Mouse (Mus musculus): ENCODE results near the gene Kmt2b. TPM values are rescaled to one million over a fixed set of nuclear protein-coding genes. Genes with fewer than 3 reads are reported as not detected.

Kmt2b gene
- 14.4 TPM for polyA plus RNA-seq (2012; fragmentation: generic; extraction: Trizol)
- long read RNA-seq, experiment 1, partial matches to known transcripts: 3 of 3 reads
- long read RNA-seq, experiment 1, other reads (novel, unspliced or antisense): 0 of 3 reads
- long read RNA-seq, experiment 2, partial matches to known transcripts: 4 of 5 reads
- long read RNA-seq, experiment 2, other reads (novel, unspliced or antisense): 1 of 5 reads

- TF ChIP-seq MYOD1 (IDR thresholded peaks at IDR 0.05; ENCODE audit: control insufficient read depth, insufficient read length, low read depth) (no peak), CTCF (IDR thresholded peaks at IDR 0.05; ENCODE audit: control insufficient read depth, insufficient read depth, insufficient read length) (no peak), MAX (IDR thresholded peaks at IDR 0.05) (no peak), CEBPB (IDR thresholded peaks at IDR 0.05; ENCODE audit: low read depth) (no peak), USF1 (IDR thresholded peaks at IDR 0.05; ENCODE audit: low read depth) (no peak), MYOG (IDR thresholded peaks at IDR 0.05; ENCODE audit: control insufficient read depth, extremely low read depth, insufficient read length) (no peak), FOSL1 (IDR thresholded peaks at IDR 0.05; ENCODE audit: insufficient read depth, low read length, poor library complexity, severe bottlenecking) (no peak)
- Histone ChIP-seq H3K79me3 (ENCODE audit: low read depth) (peaks cover 20% of the 10 kb centered on the region), H3K27me3 (ENCODE audit: control insufficient read depth, insufficient read depth, insufficient read length) (no peaks in the 10 kb centered on the region), H3K36me3 (ENCODE audit: control insufficient read depth, insufficient read depth) (peaks cover 24% of the 10 kb centered on the region), H3K4me3 (ENCODE audit: insufficient read depth, poor library complexity, severe bottlenecking) (peak within 1 kb of the TSS; percentile 75), H3ac (ENCODE audit: control insufficient read depth, insufficient read length, low read depth) (peak within 1 kb of the TSS; percentile 98), H3K79me2 (ENCODE audit: control insufficient read depth, insufficient read depth) (peaks cover 44% of the 10 kb centered on the region)
Observed at GRCm38 (mm10) chr7:30588676-30589434, at the start of gene Kmt2b. Gene Kmt2b (minus strand): TSS chr7:30588726.

DNA sequence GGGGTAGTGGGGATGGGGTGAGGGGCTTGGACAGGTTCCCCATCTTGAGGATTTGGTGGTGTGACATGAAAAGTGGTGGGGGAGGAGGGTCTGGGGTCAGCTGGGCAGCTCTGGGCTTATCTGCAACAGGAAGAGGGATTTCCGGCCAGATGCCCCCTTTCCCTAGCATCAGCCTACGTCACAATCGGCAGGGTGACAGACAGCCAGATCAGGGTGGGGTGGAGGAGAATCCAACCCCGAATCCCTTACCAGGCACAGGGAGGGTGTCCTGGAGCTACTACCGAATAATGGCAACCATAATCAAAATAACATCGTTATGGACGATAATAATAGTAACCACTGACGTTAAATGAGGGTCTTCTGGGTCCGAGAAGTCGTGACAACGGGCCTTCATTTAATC lies 47.9 kb upstream of the Kmt2b start:
- H3ac ChIP-seq (ENCODE audit: control insufficient read depth, insufficient read length, low read depth): no peak overlapping the region
- H3K79me2 ChIP-seq (ENCODE audit: control insufficient read depth, insufficient read depth): no peaks in the 10 kb centered on the region
- peaks cover 4% of the 10 kb centered on the region for H3K36me3 ChIP-seq (ENCODE audit: control insufficient read depth, insufficient read depth)
- no peak overlapping the region for H3K4me3 ChIP-seq (ENCODE audit: insufficient read depth, poor library complexity, severe bottlenecking)
- no peak for TF ChIP-seq FOSL1 (IDR thresholded peaks at IDR 0.05; ENCODE audit: insufficient read depth, low read length, poor library complexity, severe bottlenecking)
- TF ChIP-seq USF1 (IDR thresholded peaks at IDR 0.05; ENCODE audit: low read depth): no peak
- TF ChIP-seq CEBPB (IDR thresholded peaks at IDR 0.05; ENCODE audit: low read depth): no peak
- no peak for TF ChIP-seq MAX (IDR thresholded peaks at IDR 0.05)
- no peak for TF ChIP-seq MYOG (IDR thresholded peaks at IDR 0.05; ENCODE audit: control insufficient read depth, extremely low read depth, insufficient read length)
- TF ChIP-seq MYOD1 (IDR thresholded peaks at IDR 0.05; ENCODE audit: control insufficient read depth, insufficient read length, low read depth): no peak
- no peak for TF ChIP-seq CTCF (IDR thresholded peaks at IDR 0.05; ENCODE audit: control insufficient read depth, insufficient read depth, insufficient read length)
- H3K27me3 ChIP-seq (ENCODE audit: control insufficient read depth, insufficient read depth, insufficient read length): peaks cover 43% of the 10 kb centered on the region
- H3K79me3 ChIP-seq (ENCODE audit: low read depth): no peaks in the 10 kb centered on the region

GRCm38 (mm10) chr7:30635752-30636151 lies 47.2 kb upstream of the Kmt2b start, which contains the start of gene Etv2:
Gene Etv2 (minus strand): TSS chr7:30635852.
- Histone ChIP-seq H3ac (ENCODE audit: control insufficient read depth, insufficient read length, low read depth) (no peak within 1 kb of the TSS), H3K4me3 (ENCODE audit: insufficient read depth, poor library complexity, severe bottlenecking) (no peak within 1 kb of the TSS), H3K79me2 (ENCODE audit: control insufficient read depth, insufficient read depth) (no peaks in the 10 kb centered on the region), H3K36me3 (ENCODE audit: control insufficient read depth, insufficient read depth) (no peaks in the 10 kb centered on the region), H3K27me3 (ENCODE audit: control insufficient read depth, insufficient read depth, insufficient read length) (peaks cover 47% of the 10 kb centered on the region), H3K79me3 (ENCODE audit: low read depth) (no peaks in the 10 kb centered on the region)
- TF ChIP-seq CEBPB (IDR thresholded peaks at IDR 0.05; ENCODE audit: low read depth): no peak
- TF ChIP-seq FOSL1 (IDR thresholded peaks at IDR 0.05; ENCODE audit: insufficient read depth, low read length, poor library complexity, severe bottlenecking): no peak
- TF ChIP-seq MYOG (IDR thresholded peaks at IDR 0.05; ENCODE audit: control insufficient read depth, extremely low read depth, insufficient read length): no peak
- TF ChIP-seq MYOD1 (IDR thresholded peaks at IDR 0.05; ENCODE audit: control insufficient read depth, insufficient read length, low read depth): no peak
- no peak for TF ChIP-seq USF1 (IDR thresholded peaks at IDR 0.05; ENCODE audit: low read depth)
- no peak for TF ChIP-seq CTCF (IDR thresholded peaks at IDR 0.05; ENCODE audit: control insufficient read depth, insufficient read depth, insufficient read length)
- no peak for TF ChIP-seq MAX (IDR thresholded peaks at IDR 0.05)

- H3ac ChIP-seq (ENCODE audit: control insufficient read depth, insufficient read length, low read depth): no peak overlapping the region
- no peak overlapping the region for H3K4me3 ChIP-seq (ENCODE audit: insufficient read depth, poor library complexity, severe bottlenecking)
- no peaks in the 10 kb centered on the region for H3K79me2 ChIP-seq (ENCODE audit: control insufficient read depth, insufficient read depth)
- peaks cover 49% of the 10 kb centered on the region for H3K27me3 ChIP-seq (ENCODE audit: control insufficient read depth, insufficient read depth, insufficient read length)
- TF ChIP-seq MAX (IDR thresholded peaks at IDR 0.05) (no peak), CTCF (IDR thresholded peaks at IDR 0.05; ENCODE audit: control insufficient read depth, insufficient read depth, insufficient read length) (no peak), FOSL1 (IDR thresholded peaks at IDR 0.05; ENCODE audit: insufficient read depth, low read length, poor library complexity, severe bottlenecking) (no peak), USF1 (IDR thresholded peaks at IDR 0.05; ENCODE audit: low read depth) (no peak), CEBPB (IDR thresholded peaks at IDR 0.05; ENCODE audit: low read depth) (no peak), MYOG (IDR thresholded peaks at IDR 0.05; ENCODE audit: control insufficient read depth, extremely low read depth, insufficient read length) (no peak), MYOD1 (IDR thresholded peaks at IDR 0.05; ENCODE audit: control insufficient read depth, insufficient read length, low read depth) (no peak)
- H3K79me3 ChIP-seq (ENCODE audit: low read depth): no peaks in the 10 kb centered on the region
- H3K36me3 ChIP-seq (ENCODE audit: control insufficient read depth, insufficient read depth): no peaks in the 10 kb centered on the region
Observed at GRCm38 (mm10) chr7:30634621-30635020, 46.1 kb upstream of the Kmt2b start.

- H3K79me2 ChIP-seq (ENCODE audit: control insufficient read depth, insufficient read depth): no peaks in the 10 kb centered on the region
- TF ChIP-seq FOSL1 (IDR thresholded peaks at IDR 0.05; ENCODE audit: insufficient read depth, low read length, poor library complexity, severe bottlenecking): no peak
- no peak for TF ChIP-seq MYOD1 (IDR thresholded peaks at IDR 0.05; ENCODE audit: control insufficient read depth, insufficient read length, low read depth)
- TF ChIP-seq MYOG (IDR thresholded peaks at IDR 0.05; ENCODE audit: control insufficient read depth, extremely low read depth, insufficient read length): no peak
- TF ChIP-seq USF1 (IDR thresholded peaks at IDR 0.05; ENCODE audit: low read depth): no peak
- no peak for TF ChIP-seq CTCF (IDR thresholded peaks at IDR 0.05; ENCODE audit: control insufficient read depth, insufficient read depth, insufficient read length)
- H3K79me3 ChIP-seq (ENCODE audit: low read depth): no peaks in the 10 kb centered on the region
- H3K36me3 ChIP-seq (ENCODE audit: control insufficient read depth, insufficient read depth): no peaks in the 10 kb centered on the region
- no peak overlapping the region for H3K4me3 ChIP-seq (ENCODE audit: insufficient read depth, poor library complexity, severe bottlenecking)
- no peak overlapping the region for H3ac ChIP-seq (ENCODE audit: control insufficient read depth, insufficient read length, low read depth)
- peaks cover 56% of the 10 kb centered on the region for H3K27me3 ChIP-seq (ENCODE audit: control insufficient read depth, insufficient read depth, insufficient read length)
Observed at GRCm38 (mm10) chr7:30633762-30634412, 45.4 kb upstream of the Kmt2b start.

All from C2C12 (cell line).